Mouse (Mus musculus) MEL (cell line): ENCODE results near the gene Col2a1. TPM values are rescaled to one million over a fixed set of nuclear protein-coding genes. Genes with fewer than 3 reads are reported as not detected.

ENCODE experiments used
- DNase-seq: peaks from one replicate; pipeline ENCODE4 v3.0.0; 2011; ENCODE audit warnings: low read depth, low spot score
- H3K27ac ChIP-seq: 2 replicates; pipeline ENCODE4 v1.5.1; 2012; ENCODE audit warnings: low read depth, mild to moderate bottlenecking, control low read depth, low read length, moderate library complexity; ENCODE audit not compliant: control insufficient read depth
- H3K27me3 ChIP-seq, 2 experiments: fragments of 150-350 bp in 1 of 2; sonication (generic) in 1 of 2; 2 replicates each; pipeline ENCODE4 v1.6.1; 2012; ENCODE audit warnings: low read length in 2 of 2, mild to moderate bottlenecking in 2 of 2, improper control_type of control experiment in 1 of 2, moderate library complexity in 1 of 2; ENCODE audit not compliant: insufficient read depth in 2 of 2, control insufficient read depth in 1 of 2
- H3K36me3 ChIP-seq, 2 experiments: 2 replicates each; pipeline ENCODE4 v1.6.1; 2012 to 2014; ENCODE audit warnings: low read length in 2 of 2, improper control_type of control experiment in 1 of 2, inconsistent platforms in 1 of 2, mild to moderate bottlenecking in 1 of 2; ENCODE audit not compliant: insufficient read depth in 2 of 2, control insufficient read depth in 1 of 2
- H3K4me1 ChIP-seq, 2 experiments: fragments of 150-350 bp in 1 of 2; sonication (generic) in 1 of 2; 2 replicates each; pipeline ENCODE4 v1.6.1; 2012; ENCODE audit warnings: low read length in 2 of 2, improper control_type of control experiment in 1 of 2, mild to moderate bottlenecking in 1 of 2; ENCODE audit not compliant: insufficient read depth in 2 of 2, control insufficient read depth in 1 of 2
- H3K4me3 ChIP-seq, 2 experiments: fragments of 150-350 bp in 1 of 2; sonication (generic) in 1 of 2; 2 replicates each; pipeline ENCODE4 v1.5.1; 2012; ENCODE audit warnings: low read depth in 2 of 2, low read length in 2 of 2, mild to moderate bottlenecking in 2 of 2, moderate library complexity in 2 of 2, control low read depth in 1 of 2, improper control_type of control experiment in 1 of 2; ENCODE audit not compliant: control insufficient read depth in 1 of 2, insufficient read depth in 1 of 2
- H3K79me2 ChIP-seq: 2 replicates; pipeline ENCODE4 v1.6.1; 2012; ENCODE audit warnings: mild to moderate bottlenecking, low read length, moderate library complexity; ENCODE audit not compliant: control insufficient read depth, poor library complexity, insufficient read depth
- H3K9ac ChIP-seq: 2 replicates; pipeline ENCODE4 v1.6.1; 2012; ENCODE audit warnings: low read depth, mild to moderate bottlenecking, control low read depth, low read length, moderate library complexity; ENCODE audit not compliant: control insufficient read depth, poor library complexity, severe bottlenecking
- H3K9me3 ChIP-seq: fragments of 150-350 bp; sonication (generic); replicated peaks from 2 replicates; pipeline ENCODE4 v1.6.1; 2012; ENCODE audit warnings: mild to moderate bottlenecking, low read length, improper control_type of control experiment, moderate library complexity; ENCODE audit not compliant: insufficient read depth
- CTCF ChIP-seq, 3 experiments: IDR thresholded peaks in 2 of 3; conservative IDR thresholded peaks in 1 of 3; 2 replicates each; pipeline ENCODE4 v1.5.1; 2011 to 2012; ENCODE audit warnings: low read length in 3 of 3, low read depth in 2 of 3, mild to moderate bottlenecking in 2 of 3, improper control_type of control experiment in 1 of 3, inconsistent platforms in 1 of 3, mixed read lengths in 1 of 3, moderate library complexity in 1 of 3; ENCODE audit not compliant: control insufficient read depth in 1 of 3, insufficient read depth in 1 of 3, poor library complexity in 1 of 3, severe bottlenecking in 1 of 3
- E2F4 ChIP-seq: IDR thresholded peaks from 2 replicates; pipeline ENCODE4 v1.6.1; 2011; ENCODE audit warnings: low read depth, low read length, improper control_type of control experiment, borderline replicate concordance
- ELF1 ChIP-seq: IDR thresholded peaks from 2 replicates; pipeline ENCODE4 v1.6.1; 2014; ENCODE audit warnings: low read depth, mild to moderate bottlenecking, inconsistent platforms, low read length, improper control_type of control experiment, moderate library complexity
- EP300 ChIP-seq, 2 experiments: IDR thresholded peaks; 2 replicates each; pipeline ENCODE4 v1.6.1; 2011; ENCODE audit warnings: improper control_type of control experiment in 2 of 2, low read length in 2 of 2, low read depth in 1 of 2, mild to moderate bottlenecking in 1 of 2
- ETS1 ChIP-seq: IDR thresholded peaks from 2 replicates; pipeline ENCODE4 v1.6.1; 2012; ENCODE audit warnings: low read depth, mild to moderate bottlenecking, inconsistent platforms, low read length, improper control_type of control experiment, moderate library complexity
- JUND ChIP-seq: IDR thresholded peaks from 2 replicates; pipeline ENCODE4 v1.6.1; 2011; ENCODE audit warnings: low read depth, mild to moderate bottlenecking, improper control_type of control experiment, low read length
- KAT2A ChIP-seq: conservative IDR thresholded peaks from 2 replicates; pipeline ENCODE4 v1.6.1; 2012; ENCODE audit warnings: low read depth, low read length, improper control_type of control experiment, inconsistent platforms
- MAFK ChIP-seq: IDR thresholded peaks from 2 replicates; pipeline ENCODE4 v1.6.1; 2011; ENCODE audit warnings: low read depth, mild to moderate bottlenecking, low read length, improper control_type of control experiment, borderline replicate concordance
- MAZ ChIP-seq: IDR thresholded peaks from 2 replicates; pipeline ENCODE4 v1.6.1; 2012; ENCODE audit warnings: low read depth, mild to moderate bottlenecking, inconsistent platforms, low read length, improper control_type of control experiment
- MEF2A ChIP-seq: IDR thresholded peaks from 2 replicates; pipeline ENCODE4 v1.6.1; 2014; ENCODE audit warnings: low read depth, mild to moderate bottlenecking, inconsistent platforms, low read length, improper control_type of control experiment; ENCODE audit not compliant: poor library complexity, insufficient replicate concordance, severe bottlenecking; ENCODE audit errors: extremely low read depth
- MYB ChIP-seq: IDR thresholded peaks from 2 replicates; pipeline ENCODE4 v1.6.1; 2011; ENCODE audit warnings: mild to moderate bottlenecking, low read depth, low read length, improper control_type of control experiment
- MYC ChIP-seq: IDR thresholded peaks from 2 replicates; pipeline ENCODE4 v1.6.1; 2011; ENCODE audit warnings: low read depth, mild to moderate bottlenecking, low read length, improper control_type of control experiment, moderate library complexity
- NELFE ChIP-seq: IDR thresholded peaks from 2 replicates; pipeline ENCODE4 v1.6.1; 2011; ENCODE audit warnings: low read depth, low read length, improper control_type of control experiment
- POLR2A ChIP-seq, 2 experiments: IDR thresholded peaks; 2 replicates each; pipeline ENCODE4 v1.6.1; 2011 to 2012; ENCODE audit warnings: low read length in 2 of 2, mild to moderate bottlenecking in 2 of 2, control low read depth in 1 of 2, improper control_type of control experiment in 1 of 2, low read depth in 1 of 2, moderate library complexity in 1 of 2; ENCODE audit not compliant: control insufficient read depth in 1 of 2, insufficient read depth in 1 of 2, poor library complexity in 1 of 2
- POLR2AphosphoS2 ChIP-seq: IDR thresholded peaks from 2 replicates; pipeline ENCODE4 v1.6.1; 2011; ENCODE audit warnings: low read length, improper control_type of control experiment
- RAD21 ChIP-seq: IDR thresholded peaks from 2 replicates; pipeline ENCODE4 v1.6.1; 2011; ENCODE audit warnings: mild to moderate bottlenecking, low read depth, low read length, improper control_type of control experiment
- SIN3A ChIP-seq: IDR thresholded peaks from 2 replicates; pipeline ENCODE4 v1.6.1; 2012; ENCODE audit warnings: low read length, improper control_type of control experiment, inconsistent platforms
- TAL1 ChIP-seq: IDR thresholded peaks from 2 replicates; pipeline ENCODE4 v1.6.1; 2012; ENCODE audit warnings: mild to moderate bottlenecking, inconsistent platforms, low read length, moderate library complexity, mixed read lengths
- TCF12 ChIP-seq: IDR thresholded peaks from 2 replicates; pipeline ENCODE4 v1.6.1; 2014; ENCODE audit warnings: low read depth, mild to moderate bottlenecking, inconsistent platforms, low read length, improper control_type of control experiment, moderate library complexity
- UBTF ChIP-seq: IDR thresholded peaks from 2 replicates; pipeline ENCODE4 v1.6.1; 2012; ENCODE audit warnings: low read depth, mild to moderate bottlenecking, inconsistent platforms, low read length, improper control_type of control experiment, moderate library complexity, borderline replicate concordance; ENCODE audit not compliant: insufficient read depth
- ZC3H11A ChIP-seq: IDR thresholded peaks from 2 replicates; pipeline ENCODE4 v1.6.1; 2012; ENCODE audit warnings: low read depth, mild to moderate bottlenecking, inconsistent platforms, low read length, improper control_type of control experiment
- ZKSCAN1 ChIP-seq: IDR thresholded peaks from 2 replicates; pipeline ENCODE4 v1.6.1; 2012; ENCODE audit warnings: low read depth, mild to moderate bottlenecking, inconsistent platforms, low read length, improper control_type of control experiment, moderate library complexity
- ZMIZ1 ChIP-seq: IDR thresholded peaks from 2 replicates; pipeline ENCODE4 v1.6.1; 2012; ENCODE audit warnings: low read depth, mild to moderate bottlenecking, inconsistent platforms, low read length, improper control_type of control experiment, moderate library complexity
- ZNF384 ChIP-seq: IDR thresholded peaks from 2 replicates; pipeline ENCODE4 v1.6.1; 2012; ENCODE audit warnings: low read depth, mild to moderate bottlenecking, inconsistent platforms, low read length, improper control_type of control experiment
- polyA plus RNA-seq, 2 experiments: library from polyadenylated mRNA; stranded (reverse) in 1 of 2; unstranded in 1 of 2; fragments of >175 nt in 1 of 2; fragments of >200 nt in 1 of 2; gene quantifications; 2 replicates each; pipeline versions ENCODE4 v1.2.1 to v1.2.4; 2012; ENCODE audit warnings: low replicate concordance in 2 of 2, low read depth in 1 of 2; ENCODE audit not compliant: insufficient read length in 2 of 2, insufficient read depth in 1 of 2, missing spikeins in 1 of 2
- total RNA-seq: library from RNA; depleted of rRNA; stranded (reverse); fragments of 300-350 nt; gene quantifications from 2 replicates; pipeline ENCODE4 v1.2.3, GENCODE M21; 2012

Gene Col2a1
- total and polyA plus RNA-seq, 3 experiments, result 0.04 TPM; not detected in 1

- TF ChIP-seq EP300 (IDR thresholded peaks at IDR 0.05; ENCODE audit: low read depth in 1 of 2, low read length in 2 of 2) (no peak), ZKSCAN1 (no peak), TAL1 (no peak), POLR2A (IDR thresholded peaks at IDR 0.05; ENCODE audit: control insufficient read depth in 1 of 2, insufficient read depth in 1 of 2, low read depth in 1 of 2, low read length in 2 of 2, poor library complexity in 1 of 2) (no peak), RAD21 (no peak), POLR2AphosphoS2 (no peak), TCF12 (no peak), MAZ (no peak), NELFE (no peak), JUND (no peak), ELF1 (no peak), MYC (no peak), ZMIZ1 (no peak), MAFK (no peak)
- no peak overlapping the region for H3K4me3 ChIP-seq
- DNase-seq, result no peak
- H3K79me2 ChIP-seq, result no peaks in the 10 kb centered on the region
- no peaks in the 10 kb centered on the region for H3K36me3 ChIP-seq
- H3K4me1 ChIP-seq, result peaks cover 0 to 3% of the 10 kb centered on the region in 2 experiments; a peak in 1 of 4 replicates
- no peak overlapping the region for H3K9ac ChIP-seq
- H3K27me3 ChIP-seq, result peaks cover 0 to 1% of the 10 kb centered on the region in 2 experiments; a peak in 1 of 4 replicates
- no peak overlapping the region for H3K27ac ChIP-seq
- no peaks in the 10 kb centered on the region for H3K9me3 ChIP-seq
Observed at GRCm38 (mm10) chr15:97990721-97991120, 13.8 kb downstream of the Col2a1 start.

GRCm38 (mm10) chr15:97990124-97990523 lies 14.4 kb downstream of the Col2a1 start:
- Histone ChIP-seq H3K27me3 (peaks cover 0 to 1% of the 10 kb centered on the region in 2 experiments; a peak in 1 of 4 replicates), H3K27ac (no peak overlapping the region), H3K9ac (no peak overlapping the region), H3K36me3 (no peaks in the 10 kb centered on the region)
- no peak for TF ChIP-seq TCF12
- TF ChIP-seq MYB, result no peak
- no peak for TF ChIP-seq E2F4
- no peak for TF ChIP-seq MAZ
- no peak for TF ChIP-seq KAT2A
- TF ChIP-seq SIN3A, result no peak
- TF ChIP-seq MYC, result no peak
- no peak for TF ChIP-seq RAD21
- TF ChIP-seq ZNF384, result no peak
- no peak for TF ChIP-seq ETS1
- TF ChIP-seq TAL1, result no peak
- TF ChIP-seq CTCF (IDR thresholded peaks at IDR 0.05 in 2 of 3, conservative IDR thresholded peaks at IDR 0.05 in 1 of 3; ENCODE audit: control insufficient read depth in 1 of 3, insufficient read depth in 1 of 3, low read depth in 2 of 3, low read length in 3 of 3, poor library complexity in 1 of 3, severe bottlenecking in 1 of 3), result no peak
- TF ChIP-seq MEF2A, result no peak
- TF ChIP-seq ZC3H11A, result no peak
- TF ChIP-seq UBTF, result no peak
- TF ChIP-seq, all 39 proteins: peak for 0
- Histone ChIP-seq H3K4me3 (no peak overlapping the region), H3K79me2 (no peaks in the 10 kb centered on the region), H3K4me1 (peaks cover 0 to 3% of the 10 kb centered on the region in 2 experiments; a peak in 1 of 4 replicates), H3K9me3 (no peaks in the 10 kb centered on the region)
- no peak for DNase-seq
